Mouse (Mus musculus) liver, adult 2 months (tissue): ENCODE measurements around the gene Gm5089.

Source experiments
- CTCF ChIP-seq: fragments of 200-500 bp; IDR thresholded peaks from 2 replicates; pipeline ENCODE4 v1.5.1; 2011; ENCODE audit warnings: low read depth, low read length, control low read depth
- POLR2A ChIP-seq: fragments of 200-500 bp; IDR thresholded peaks from 2 replicates; pipeline ENCODE4 v1.6.1; 2011; ENCODE audit warnings: low read length, control low read depth; ENCODE audit not compliant: insufficient read depth; ENCODE audit errors: extremely low read depth

DNA sequence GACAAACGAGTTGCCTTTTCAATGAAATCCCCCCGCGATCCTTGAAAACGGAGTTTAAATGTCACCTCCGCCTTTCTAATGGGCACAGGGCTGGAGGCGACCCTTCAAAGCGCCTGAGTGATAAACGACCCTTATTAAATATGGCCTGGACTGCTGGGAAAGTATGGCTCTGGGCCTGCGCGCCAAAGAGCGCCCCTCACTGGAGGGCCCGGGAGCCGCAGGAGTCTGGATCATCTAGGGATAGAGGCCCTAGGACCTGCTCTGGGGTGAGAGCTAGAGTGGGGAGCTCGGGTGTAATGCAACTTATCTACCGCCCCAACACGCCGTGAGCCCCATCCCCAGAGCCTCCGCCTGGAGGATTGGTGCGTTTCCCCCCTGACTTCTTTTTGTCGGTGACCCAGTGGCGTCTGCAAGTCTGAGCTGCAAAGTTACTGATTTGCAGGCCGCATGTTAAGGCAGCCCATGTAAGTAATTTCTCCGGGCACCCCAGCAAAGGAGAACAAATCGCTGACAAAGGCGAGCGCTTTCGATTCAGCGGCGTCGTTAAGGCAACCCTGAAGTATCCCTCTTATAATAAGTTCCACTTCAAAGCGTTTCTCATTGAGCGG lies 2.6 kb upstream of the Gm5089 start:
- TF ChIP-seq CTCF (no peak), POLR2A (no peak)
